Mouse (Mus musculus): ENCODE measurements at regions not wholly inside any gene's neighbourhood (a gene's known extent, or its start where the extent isn't known, plus 50 kb on each side); places are given as distances from the start of the nearest gene placed in this dataset.

GRCm38 (mm10) chr2:166375639-166376038, 220.2 kb upstream of the Sulf2 start:
- TF ChIP-seq CTCF (IDR thresholded peaks at IDR 0.05; ENCODE audit: low read depth) (no peak), EP300 (IDR thresholded peaks at IDR 0.05; ENCODE audit: low read depth) (no peak)
